Mouse (Mus musculus) CH12.LX (cell line): Measurements from ENCODE around the gene Cmss1.

ENCODE experiments used
- CTCF ChIP-seq, 2 experiments: IDR thresholded peaks in 1 of 2; conservative IDR thresholded peaks in 1 of 2; 2 replicates each; pipeline ENCODE4 v1.5.1; 2011 to 2012; ENCODE audit warnings: low read depth in 2 of 2, low read length in 2 of 2, improper control_type of control experiment in 1 of 2, inconsistent platforms in 1 of 2, mild to moderate bottlenecking in 1 of 2, moderate library complexity in 1 of 2
- E2F4 ChIP-seq: IDR thresholded peaks from 2 replicates; pipeline ENCODE4 v1.6.1; 2011; ENCODE audit warnings: low read depth, low read length, improper control_type of control experiment; ENCODE audit not compliant: insufficient replicate concordance
- ETS1 ChIP-seq: conservative IDR thresholded peaks from 2 replicates; pipeline ENCODE4 v1.6.1; 2012; ENCODE audit warnings: low read depth, mild to moderate bottlenecking, inconsistent platforms, low read length, improper control_type of control experiment, moderate library complexity
- IRF4 ChIP-seq: IDR thresholded peaks from 2 replicates; pipeline ENCODE4 v1.6.1; 2014; ENCODE audit warnings: low read depth, mild to moderate bottlenecking, inconsistent platforms, low read length, improper control_type of control experiment
- JUND ChIP-seq: conservative IDR thresholded peaks from 2 replicates; pipeline ENCODE4 v1.6.1; 2011; ENCODE audit warnings: low read depth, low read length, improper control_type of control experiment
- MAX ChIP-seq: IDR thresholded peaks from 2 replicates; pipeline ENCODE4 v1.6.1; 2011; ENCODE audit warnings: low read length, improper control_type of control experiment
- MXI1 ChIP-seq: IDR thresholded peaks from 2 replicates; pipeline ENCODE4 v1.6.1; 2011; ENCODE audit warnings: mild to moderate bottlenecking, low read depth, low read length, improper control_type of control experiment
- POLR2A ChIP-seq: IDR thresholded peaks from 2 replicates; pipeline ENCODE4 v1.6.1; 2011; ENCODE audit warnings: low read depth, mild to moderate bottlenecking, improper control_type of control experiment, low read length
- POLR2AphosphoS2 ChIP-seq: IDR thresholded peaks from 2 replicates; pipeline ENCODE4 v1.6.1; 2011; ENCODE audit warnings: low read depth, low read length, improper control_type of control experiment
- RCOR1 ChIP-seq: conservative IDR thresholded peaks from 2 replicates; pipeline ENCODE4 v1.6.1; 2012; ENCODE audit warnings: low read depth, mild to moderate bottlenecking, inconsistent platforms, low read length, improper control_type of control experiment
- SMC3 ChIP-seq: IDR thresholded peaks from 2 replicates; pipeline ENCODE4 v1.6.1; 2011; ENCODE audit warnings: low read depth, low read length, improper control_type of control experiment

DNA sequence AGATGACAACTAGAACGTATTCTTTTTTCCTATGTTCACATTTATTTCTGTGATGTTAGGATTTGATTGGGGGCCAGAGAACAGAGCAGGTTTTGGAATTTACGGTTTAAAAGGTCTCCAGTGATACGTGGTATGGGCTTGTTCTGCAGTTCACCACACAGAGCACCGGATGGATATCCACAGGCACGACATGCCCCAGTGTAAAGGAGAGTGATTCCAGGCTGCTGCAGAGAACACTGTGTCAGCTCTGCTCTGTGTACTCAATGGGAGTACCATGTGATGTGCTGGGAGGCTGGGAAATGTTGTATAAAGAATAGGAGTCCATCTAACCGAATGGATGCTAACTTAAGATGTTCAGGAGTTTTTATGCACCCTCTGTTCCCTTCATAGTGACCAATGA lies 252.7 kb downstream of the Cmss1 start:
- TF ChIP-seq RCOR1 (no peak), E2F4 (no peak), MXI1 (no peak), MAX (no peak), POLR2AphosphoS2 (no peak), CTCF (conservative IDR thresholded peaks at IDR 0.05 in 1 of 2, IDR thresholded peaks at IDR 0.05 in 1 of 2; ENCODE audit: low read depth in 2 of 2, low read length in 2 of 2) (no peak), IRF4 (no peak), ETS1 (no peak), SMC3 (no peak), POLR2A (no peak), JUND (no peak)
